Mouse (Mus musculus) spleen, adult 2 months (tissue): Measurements from ENCODE around the gene Add3.

ENCODE experiments used
- CTCF ChIP-seq: fragments of 200-500 bp; IDR thresholded peaks from 2 replicates; pipeline ENCODE4 v1.5.1; 2011; ENCODE audit warnings: mild to moderate bottlenecking, inconsistent platforms; ENCODE audit not compliant: insufficient read depth, insufficient read length, insufficient replicate concordance; ENCODE audit errors: extremely low read depth
- POLR2A ChIP-seq: fragments of 200-500 bp; IDR thresholded peaks from 2 replicates; pipeline ENCODE4 v1.6.1; 2011; ENCODE audit warnings: low read depth, low read length, inconsistent platforms

- TF ChIP-seq CTCF = no peak
- no peak for TF ChIP-seq POLR2A
Observed at GRCm38 (mm10) chr19:53251656-53252055, 111.4 kb downstream of the Add3 start.
